Mouse (Mus musculus): Measurements from ENCODE around the gene H2afb1.
"Not testable (repeated sequence)": the region's sequence is repeated elsewhere in the genome, so short reads cannot be mapped to it uniquely, and the experiment has no call there.

H2afb1 gene

GRCm38 (mm10) chrX:117014457-117014856 lies at the start of gene H2afb1:
Gene H2afb1, plus strand, starts transcription at chrX:117014757.
- DNase-seq (ENCODE audit: low spot score), result not testable (repeated sequence)

- no peak for DNase-seq (ENCODE audit: low spot score)
These were observed 21.5 kb downstream of the H2afb1 start for GRCm38 (mm10) chrX:117036085-117036484.
